Mouse (Mus musculus): Measurements from ENCODE around the gene Emc8.
"Not testable (repeated sequence)": the region's sequence is repeated elsewhere in the genome, so short reads cannot be mapped to it uniquely, and the experiment has no call there.

Emc8 gene

GRCm38 (mm10) chr8:120685097-120685496, 16.7 kb upstream of the Emc8 start:
- no peak for DNase-seq (ENCODE audit: low read depth, low spot score)

GRCm38 (mm10) chr8:120684082-120684481, 15.7 kb upstream of the Emc8 start:
- no peak for DNase-seq (ENCODE audit: low read depth, low spot score)

- DNase-seq (ENCODE audit: low read depth, low spot score): peak; percentile 73
Observed at GRCm38 (mm10) chr8:120683602-120684001, 15.2 kb upstream of the Emc8 start.

GRCm38 (mm10) chr8:120681113-120681512, 12.7 kb upstream of the Emc8 start:
- no peak for DNase-seq (ENCODE audit: low read depth, low spot score)

- not testable (repeated sequence) for DNase-seq (ENCODE audit: low read depth, low spot score)
Observed at GRCm38 (mm10) chr8:120680405-120680804, 12.0 kb upstream of the Emc8 start.

GRCm38 (mm10) chr8:120679629-120680387, 11.4 kb upstream of the Emc8 start:
- DNase-seq (ENCODE audit: low read depth, low spot score): no peak

- DNase-seq (ENCODE audit: low read depth, low spot score): peak; percentile 88
Observed at GRCm38 (mm10) chr8:120678447-120678846, 10.1 kb upstream of the Emc8 start.

GRCm38 (mm10) chr8:120675718-120676117, 7.3 kb upstream of the Emc8 start:
- no peak for DNase-seq (ENCODE audit: low read depth, low spot score)

- DNase-seq (ENCODE audit: low read depth, low spot score): no peak
Observed at GRCm38 (mm10) chr8:120673298-120673697, 4.9 kb upstream of the Emc8 start.

GRCm38 (mm10) chr8:120672626-120673229, 4.4 kb upstream of the Emc8 start:
- DNase-seq (ENCODE audit: low read depth, low spot score): peak; percentile 44

- DNase-seq (ENCODE audit: low read depth, low spot score): peak; percentile 89
Observed at GRCm38 (mm10) chr8:120671775-120672174, 3.4 kb upstream of the Emc8 start.

GRCm38 (mm10) chr8:120667561-120668373, 606 bp downstream of the Emc8 start, which contains the start of the genes Gm27021 and Cox4i1:
Gene Gm27021 (minus strand): TSS chr8:120668079.
Gene Cox4i1 (plus strand): TSS chr8:120668222.
- peak; percentile 87 for DNase-seq (ENCODE audit: low read depth, low spot score)

- DNase-seq (ENCODE audit: low read depth, low spot score): peak; percentile 93
Observed at GRCm38 (mm10) chr8:120666807-120667470, 1.4 kb downstream of the Emc8 start.

GRCm38 (mm10) chr8:120665726-120666455, 2.5 kb downstream of the Emc8 start:
- DNase-seq (ENCODE audit: low read depth, low spot score): peak; percentile 89

- DNase-seq (ENCODE audit: low read depth, low spot score): no peak
Observed at GRCm38 (mm10) chr8:120664566-120664965, 3.8 kb downstream of the Emc8 start.

- DNase-seq (ENCODE audit: low read depth, low spot score): peak; percentile 65
Observed at GRCm38 (mm10) chr8:120657415-120657814, 11.0 kb downstream of the Emc8 start.

GRCm38 (mm10) chr8:120656322-120657052, 11.9 kb downstream of the Emc8 start:
- no peak for DNase-seq (ENCODE audit: low read depth, low spot score)

GRCm38 (mm10) chr8:120647532-120647931, 20.8 kb downstream of the Emc8 start, which contains the start of gene 1190005I06Rik:
Gene 1190005I06Rik (minus strand): TSS chr8:120647632.
- no peak for DNase-seq (ENCODE audit: low read depth, low spot score)

- DNase-seq (ENCODE audit: low read depth, low spot score): no peak
Observed at GRCm38 (mm10) chr8:120644663-120645062, 23.7 kb downstream of the Emc8 start.

- DNase-seq (ENCODE audit: low read depth, low spot score): peak; percentile 73
Observed at GRCm38 (mm10) chr8:120642031-120642662, 26.2 kb downstream of the Emc8 start.
